Mouse (Mus musculus) liver, embryonic 12.5 days (tissue): ENCODE data around the gene Slc26a5. TPM values are rescaled to one million over a fixed set of nuclear protein-coding genes. Genes with fewer than 3 reads are reported as not detected.

Experiments
- ATAC-seq: fragments of 200-750 bp; cut with Nextera tagmentation; 2 replicates; pipeline ENCODE4 v1.8.0; 2017; ENCODE audit warnings: moderate number of reproducible peaks, mild to moderate bottlenecking, moderate library complexity
- H3K27ac ChIP-seq: fragments of 300-500 bp; sonication (generic); 2 replicates; pipeline ENCODE4 v1.5.1; 2016; ENCODE audit warnings: mild to moderate bottlenecking
- H3K27me3 ChIP-seq: fragments of 300-500 bp; sonication (generic); replicated peaks from 2 replicates; pipeline ENCODE4 v1.6.1; 2016; ENCODE audit warnings: mild to moderate bottlenecking, moderate library complexity
- H3K36me3 ChIP-seq: fragments of 300-500 bp; sonication (generic); 2 replicates; pipeline ENCODE4 v1.6.1; 2016; ENCODE audit warnings: mild to moderate bottlenecking, moderate library complexity
- H3K4me1 ChIP-seq: fragments of 300-500 bp; sonication (generic); 2 replicates; pipeline ENCODE4 v1.6.1; 2016
- H3K4me2 ChIP-seq: fragments of 300-500 bp; sonication (generic); 2 replicates; pipeline ENCODE4 v1.6.1; 2016; ENCODE audit warnings: mild to moderate bottlenecking, moderate library complexity
- H3K4me3 ChIP-seq: fragments of 300-500 bp; sonication (generic); 2 replicates; pipeline ENCODE4 v1.5.1; 2016; ENCODE audit warnings: mild to moderate bottlenecking, moderate library complexity
- H3K9ac ChIP-seq: fragments of 300-500 bp; sonication (generic); 2 replicates; pipeline ENCODE4 v1.6.1; 2016; ENCODE audit warnings: mild to moderate bottlenecking, moderate library complexity
- H3K9me3 ChIP-seq: fragments of 300-500 bp; sonication (generic); replicated peaks from 2 replicates; pipeline ENCODE4 v1.6.1; 2016; ENCODE audit warnings: mild to moderate bottlenecking, moderate library complexity
- WGBS: fragments of 180-500 bp; shearing (Covaris S2); methylation state at CpG from one replicate; pipeline ENCODE4 v1.1.7; 2016; ENCODE audit not compliant: insufficient replicate concordance; 5-methylcytosine and 5-hydroxymethylcytosine counted together
- polyA plus RNA-seq: library from polyadenylated mRNA; unstranded; fragments of >200 nt; fragmentation: Nextera tagmentation; extraction: Ambion mirVana; gene quantifications from 2 replicates; pipeline ENCODE4 v1.2.1, GENCODE M21; 2016

Slc26a5 gene
- polyA plus RNA-seq: not detected in 2 replicates

- no peak within 1 kb of the TSS for H3K27ac ChIP-seq
- H3K4me2 ChIP-seq: peak within 1 kb of the TSS; percentile 40
- no peaks in the 10 kb centered on the region for H3K4me1 ChIP-seq
- 5% methylated on average over 29 of the region's 29 CpGs for WGBS
- ATAC-seq: no peak
- H3K4me3 ChIP-seq: no peak within 1 kb of the TSS; the same call in 1 of the 2 replicates
- no peaks in the 10 kb centered on the region for H3K36me3 ChIP-seq
- H3K27me3 ChIP-seq: peaks cover 27% of the 10 kb centered on the region
- H3K9ac ChIP-seq: no peak within 1 kb of the TSS
- no peaks in the 10 kb centered on the region for H3K9me3 ChIP-seq
Observed at GRCm38 (mm10) chr5:21865346-21866107, at the start of gene Slc26a5. Gene Slc26a5, minus strand, starts transcription at chr5:21865604.

DNA sequence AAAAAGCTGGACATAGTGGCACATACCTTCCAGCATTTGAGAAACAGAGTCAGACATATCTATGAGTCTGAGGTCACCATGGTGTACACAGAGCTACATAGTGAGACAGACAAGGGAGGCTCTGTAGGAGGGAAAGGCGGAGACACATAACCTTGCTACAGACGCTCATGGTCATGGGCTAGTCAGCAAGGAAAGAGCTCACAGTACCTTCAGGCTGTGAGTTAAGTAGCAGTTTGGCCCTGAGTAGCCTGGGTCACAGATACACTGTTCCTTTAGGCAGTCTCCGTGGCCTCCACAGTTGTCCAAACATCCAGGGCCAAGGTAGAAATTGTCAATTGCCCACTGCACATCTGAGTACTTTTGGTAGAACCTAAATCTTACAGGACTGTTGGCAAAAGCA is 49.4 kb upstream of the Slc26a5 start:
- 57% methylated on average over 3 of the region's 3 CpGs for WGBS
- ATAC-seq: no peak

GRCm38 (mm10) chr5:21912835-21913530 is 47.6 kb upstream of the Slc26a5 start:
- no peak overlapping the region for H3K4me2 ChIP-seq
- H3K9me3 ChIP-seq: no peaks in the 10 kb centered on the region
- no peak for ATAC-seq
- H3K4me1 ChIP-seq: no peaks in the 10 kb centered on the region
- no peak overlapping the region for H3K27ac ChIP-seq
- WGBS: 84% methylated on average over 23 of the region's 23 CpGs
- no peaks in the 10 kb centered on the region for H3K27me3 ChIP-seq
- no peak overlapping the region for H3K9ac ChIP-seq
- H3K4me3 ChIP-seq: no peak overlapping the region
- peaks cover 29% of the 10 kb centered on the region for H3K36me3 ChIP-seq

More for the DNA sequence above, 49.4 kb upstream of the Slc26a5 start:
- Histone ChIP-seq H3K4me1 (no peaks in the 10 kb centered on the region), H3K36me3 (peaks cover 23% of the 10 kb centered on the region), H3K4me3 (no peak overlapping the region), H3K4me2 (no peak overlapping the region), H3K27ac (no peak overlapping the region), H3K9me3 (no peaks in the 10 kb centered on the region), H3K27me3 (no peaks in the 10 kb centered on the region), H3K9ac (no peak overlapping the region)

- no peak for ATAC-seq
- Histone ChIP-seq H3K27me3 (no peaks in the 10 kb centered on the region), H3K9me3 (no peaks in the 10 kb centered on the region), H3K27ac (no peak overlapping the region), H3K9ac (no peak overlapping the region), H3K36me3 (peaks cover 29% of the 10 kb centered on the region), H3K4me1 (no peaks in the 10 kb centered on the region), H3K4me3 (no peak overlapping the region), H3K4me2 (no peak overlapping the region)
- WGBS: 78% methylated on average over 12 of the region's 12 CpGs
Observed at GRCm38 (mm10) chr5:21910726-21911125, 45.3 kb upstream of the Slc26a5 start.

GRCm38 (mm10) chr5:21909713-21910112 is 44.3 kb upstream of the Slc26a5 start:
- 71% methylated on average over 3 of the region's 3 CpGs for WGBS
- Histone ChIP-seq H3K9me3 (no peaks in the 10 kb centered on the region), H3K4me1 (no peaks in the 10 kb centered on the region), H3K4me2 (no peak overlapping the region), H3K4me3 (no peak overlapping the region), H3K9ac (no peak overlapping the region), H3K27ac (no peak overlapping the region), H3K27me3 (no peaks in the 10 kb centered on the region), H3K36me3 (peaks cover 29% of the 10 kb centered on the region)
- ATAC-seq: no peak

GRCm38 (mm10) chr5:21901411-21901810 is 36.0 kb upstream of the Slc26a5 start:
- H3K27ac ChIP-seq: no peak overlapping the region
- WGBS: 70% methylated on average over 12 of the region's 12 CpGs
- no peak overlapping the region for H3K4me3 ChIP-seq
- H3K36me3 ChIP-seq: peaks cover 22% of the 10 kb centered on the region
- no peak overlapping the region for H3K9ac ChIP-seq
- no peak for ATAC-seq
- H3K27me3 ChIP-seq: no peaks in the 10 kb centered on the region
- H3K9me3 ChIP-seq: no peaks in the 10 kb centered on the region
- H3K4me2 ChIP-seq: no peak overlapping the region
- H3K4me1 ChIP-seq: no peaks in the 10 kb centered on the region

GRCm38 (mm10) chr5:21900891-21901290 is 35.5 kb upstream of the Slc26a5 start:
- Histone ChIP-seq H3K36me3 (peaks cover 19% of the 10 kb centered on the region), H3K4me2 (no peak overlapping the region), H3K9me3 (no peaks in the 10 kb centered on the region), H3K4me3 (no peak overlapping the region), H3K27me3 (no peaks in the 10 kb centered on the region), H3K9ac (no peak overlapping the region), H3K4me1 (no peaks in the 10 kb centered on the region), H3K27ac (no peak overlapping the region)
- WGBS: 56% methylated on average over 6 of the region's 6 CpGs
- no peak for ATAC-seq

DNA sequence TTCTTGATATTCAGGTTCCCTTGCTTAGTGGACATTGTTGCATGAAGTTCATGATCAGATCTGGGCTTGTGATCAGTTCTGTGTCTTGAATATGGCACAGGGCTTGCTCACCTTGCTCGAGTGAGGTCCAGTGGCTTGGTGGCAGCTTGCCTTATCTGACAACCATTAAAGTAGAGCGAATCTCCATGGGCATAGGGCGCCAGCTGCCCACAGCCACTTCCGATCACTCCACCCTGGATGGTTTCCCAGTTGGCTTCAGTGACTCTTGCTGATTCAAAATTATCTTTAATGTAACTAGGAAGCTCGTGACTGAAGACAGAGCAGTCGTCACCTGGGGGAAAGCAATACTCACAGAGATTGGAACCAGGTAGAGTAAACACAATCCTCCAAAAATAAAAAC is 33.5 kb upstream of the Slc26a5 start:
- Histone ChIP-seq H3K4me3 (no peak overlapping the region), H3K27ac (no peak overlapping the region), H3K4me2 (no peak overlapping the region), H3K27me3 (no peaks in the 10 kb centered on the region), H3K9me3 (no peaks in the 10 kb centered on the region), H3K9ac (no peak overlapping the region), H3K4me1 (no peaks in the 10 kb centered on the region), H3K36me3 (peaks cover 28% of the 10 kb centered on the region)
- 69% methylated on average over 6 of the region's 6 CpGs for WGBS
- ATAC-seq: no peak

GRCm38 (mm10) chr5:21896586-21896985 is 31.2 kb upstream of the Slc26a5 start:
- no peaks in the 10 kb centered on the region for H3K4me1 ChIP-seq
- no peak overlapping the region for H3K4me3 ChIP-seq
- WGBS: 65% methylated on average over 14 of the region's 14 CpGs
- H3K9me3 ChIP-seq: no peaks in the 10 kb centered on the region
- peaks cover 25% of the 10 kb centered on the region for H3K36me3 ChIP-seq
- no peak overlapping the region for H3K4me2 ChIP-seq
- no peaks in the 10 kb centered on the region for H3K27me3 ChIP-seq
- ATAC-seq: no peak
- no peak overlapping the region for H3K9ac ChIP-seq
- no peak overlapping the region for H3K27ac ChIP-seq

DNA sequence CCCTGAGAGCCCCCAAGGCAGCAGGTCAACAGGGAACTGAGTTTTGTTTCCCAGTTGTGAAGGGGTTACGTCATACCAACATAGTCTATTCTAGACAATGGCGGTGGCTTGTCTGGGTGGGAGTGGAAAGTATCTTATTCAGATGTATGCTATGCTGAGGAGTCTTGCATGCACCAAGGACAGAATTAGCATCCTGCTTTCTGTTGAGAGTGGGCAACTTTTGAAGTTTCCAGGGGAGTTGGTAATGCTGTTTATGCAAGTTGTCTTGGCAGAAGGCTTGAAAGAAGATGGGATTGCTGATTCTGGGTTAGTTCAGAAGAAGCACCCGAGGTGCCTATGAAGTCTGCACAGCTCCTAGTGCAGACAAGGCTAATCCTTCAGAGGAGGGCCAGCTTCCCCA is 28.8 kb upstream of the Slc26a5 start:
- Histone ChIP-seq H3K4me2 (no peak overlapping the region), H3K4me3 (no peak overlapping the region), H3K4me1 (no peaks in the 10 kb centered on the region), H3K27me3 (no peaks in the 10 kb centered on the region), H3K9me3 (no peaks in the 10 kb centered on the region), H3K27ac (no peak overlapping the region), H3K9ac (no peak overlapping the region), H3K36me3 (peaks cover 19% of the 10 kb centered on the region; the same call in 1 of the 2 replicates)
- no peak for ATAC-seq
- 68% methylated on average over 3 of the region's 3 CpGs for WGBS

DNA sequence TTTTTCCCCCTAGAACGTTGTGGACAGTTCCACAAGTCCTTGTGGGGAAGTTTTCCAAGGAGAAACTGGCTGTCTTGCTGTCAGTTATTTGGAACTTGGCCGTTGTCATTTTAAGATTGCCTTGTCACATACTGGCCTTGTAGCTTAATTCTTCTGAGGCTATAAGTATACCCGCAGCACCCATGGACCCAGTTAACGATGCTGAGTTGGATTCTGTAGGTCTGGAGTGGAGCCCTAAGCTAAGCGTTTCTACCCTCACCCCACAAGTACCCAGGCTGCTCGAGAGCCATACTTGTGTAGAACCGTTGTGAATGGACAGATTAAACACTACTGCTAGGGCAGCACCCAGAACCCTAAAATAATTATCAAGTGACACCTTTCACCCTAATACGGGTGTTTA is 1.3 kb upstream of the Slc26a5 start:
- no peak overlapping the region for H3K27ac ChIP-seq
- H3K9ac ChIP-seq: no peak overlapping the region
- WGBS: 51% methylated on average over 8 of the region's 8 CpGs
- H3K36me3 ChIP-seq: no peaks in the 10 kb centered on the region
- H3K9me3 ChIP-seq: no peaks in the 10 kb centered on the region
- H3K27me3 ChIP-seq: peaks cover 27% of the 10 kb centered on the region
- no peak overlapping the region for H3K4me3 ChIP-seq
- no peaks in the 10 kb centered on the region for H3K4me1 ChIP-seq
- no peak for ATAC-seq
- H3K4me2 ChIP-seq: no peak overlapping the region

DNA sequence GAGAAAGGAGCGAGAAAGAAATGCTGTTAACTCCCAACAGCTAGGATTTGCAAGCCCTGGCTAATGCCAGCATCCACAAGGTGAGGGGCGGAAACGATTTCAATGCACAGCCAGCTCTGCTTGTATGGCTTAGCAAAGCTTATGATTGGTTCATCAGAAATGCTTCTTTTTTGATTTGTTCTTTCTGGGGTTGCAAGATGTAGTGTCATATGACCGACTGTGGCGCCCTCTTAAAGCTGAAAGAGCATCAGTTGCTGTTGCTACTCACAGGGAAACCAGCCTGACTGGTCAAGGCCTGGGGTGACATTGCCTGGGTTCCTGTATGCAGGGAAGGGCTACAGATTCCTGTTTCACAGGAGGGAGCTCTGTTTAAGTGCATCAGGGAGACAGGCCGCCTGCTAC is 908 bp upstream of the Slc26a5 start:
- Histone ChIP-seq H3K4me2 (no peak overlapping the region), H3K36me3 (no peaks in the 10 kb centered on the region), H3K27ac (no peak overlapping the region), H3K4me1 (no peaks in the 10 kb centered on the region), H3K9ac (no peak overlapping the region), H3K27me3 (peaks cover 27% of the 10 kb centered on the region), H3K9me3 (no peaks in the 10 kb centered on the region), H3K4me3 (no peak overlapping the region)
- 15% methylated on average over 6 of the region's 6 CpGs for WGBS
- ATAC-seq: no peak
